Mouse (Mus musculus): Measurements from ENCODE around the gene Trim13. TPM values are rescaled to one million over a fixed set of nuclear protein-coding genes. Genes with fewer than 3 reads are reported as not detected.

Trim13 gene
- total and polyA plus RNA-seq, 3 experiments, result 0.18 to 4.6 (median 4.2) TPM

- no peak for ATAC-seq (ENCODE audit: extremely low read depth, insufficient number of reproducible peaks, low FRiP score, poor library complexity, severe bottlenecking)
- no peak for DNase-seq (ENCODE audit: low spot score)
- Histone ChIP-seq H3K9me3 (replicated peaks) (no peaks in the 10 kb centered on the region), H3K36me3 (replicated peaks) (no peaks in the 10 kb centered on the region), H3K4me3 (ENCODE audit: low read depth, low read length) (no peak overlapping the region), H3K27me3 (ENCODE audit: insufficient read depth, low read length) (peaks cover 14% of the 10 kb centered on the region), H3K4me1 (ENCODE audit: insufficient read depth, low read depth, low read length) (peaks cover 2% of the 10 kb centered on the region; the same call in 1 of the 2 replicates)
- TF ChIP-seq GATA2 (IDR thresholded peaks at IDR 0.05; ENCODE audit: borderline replicate concordance, low read depth, low read length), result no peak
- no peak for TF ChIP-seq POLR2AphosphoS5 (IDR thresholded peaks at IDR 0.05; ENCODE audit: insufficient replicate concordance, low read depth, low read length)
- TF ChIP-seq GATA1 (IDR thresholded peaks at IDR 0.05; ENCODE audit: borderline replicate concordance, low read length), result no peak
- TF ChIP-seq TAL1 (conservative IDR thresholded peaks at IDR 0.05; ENCODE audit: low read depth, low read length), result no peak
- no peak for TF ChIP-seq CTCF (IDR thresholded peaks at IDR 0.05; ENCODE audit: low read depth, low read length)
Observed at GRCm38 (mm10) chr14:61569344-61569743, 28.7 kb upstream of the Trim13 start.

- ATAC-seq (ENCODE audit: extremely low read depth, insufficient number of reproducible peaks, low FRiP score, poor library complexity, severe bottlenecking), result no peak
- H3K9me3 ChIP-seq (replicated peaks), result no peaks in the 10 kb centered on the region
Observed at GRCm38 (mm10) chr14:61571366-61571765, 26.7 kb upstream of the Trim13 start.

GRCm38 (mm10) chr14:61572131-61572530 lies 25.9 kb upstream of the Trim13 start:
- Histone ChIP-seq H3K27me3 (ENCODE audit: insufficient read depth, low read length) (peaks cover 15% of the 10 kb centered on the region), H3K4me1 (ENCODE audit: insufficient read depth, low read depth, low read length) (peaks cover 2% of the 10 kb centered on the region; the same call in 1 of the 2 replicates), H3K4me3 (ENCODE audit: low read depth, low read length) (no peak overlapping the region), H3K9me3 (replicated peaks) (no peaks in the 10 kb centered on the region), H3K36me3 (replicated peaks) (no peaks in the 10 kb centered on the region)
- ATAC-seq (ENCODE audit: extremely low read depth, insufficient number of reproducible peaks, low FRiP score, poor library complexity, severe bottlenecking), result no peak
- no peak for TF ChIP-seq POLR2AphosphoS5 (IDR thresholded peaks at IDR 0.05; ENCODE audit: insufficient replicate concordance, low read depth, low read length)
- no peak for TF ChIP-seq TAL1 (conservative IDR thresholded peaks at IDR 0.05; ENCODE audit: low read depth, low read length)
- TF ChIP-seq GATA1 (IDR thresholded peaks at IDR 0.05; ENCODE audit: borderline replicate concordance, low read length), result no peak
- TF ChIP-seq GATA2 (IDR thresholded peaks at IDR 0.05; ENCODE audit: borderline replicate concordance, low read depth, low read length), result no peak
- no peak for TF ChIP-seq CTCF (IDR thresholded peaks at IDR 0.05; ENCODE audit: low read depth, low read length)
- DNase-seq (ENCODE audit: low spot score), result no peak

More at GRCm38 (mm10) chr14:61571366-61571765, 26.7 kb upstream of the Trim13 start:
- peaks cover 16% of the 10 kb centered on the region for H3K27me3 ChIP-seq (ENCODE audit: insufficient read depth, low read length)
- TF ChIP-seq CTCF (IDR thresholded peaks at IDR 0.05; ENCODE audit: low read depth, low read length), result peak; percentile 72; the same call in 1 of the 2 replicates
- no peak for TF ChIP-seq GATA1 (IDR thresholded peaks at IDR 0.05; ENCODE audit: borderline replicate concordance, low read length)
- peak; percentile 37 for DNase-seq (ENCODE audit: low spot score)
- peaks cover 2% of the 10 kb centered on the region; the same call in 1 of the 2 replicates for H3K4me1 ChIP-seq (ENCODE audit: insufficient read depth, low read depth, low read length)
- no peak overlapping the region for H3K4me3 ChIP-seq (ENCODE audit: low read depth, low read length)
- no peaks in the 10 kb centered on the region for H3K36me3 ChIP-seq (replicated peaks)

- no peak overlapping the region for H3K4me3 ChIP-seq (ENCODE audit: low read depth, low read length)
- no peaks in the 10 kb centered on the region for H3K4me1 ChIP-seq (ENCODE audit: insufficient read depth, low read depth, low read length)
- H3K9me3 ChIP-seq (replicated peaks), result no peaks in the 10 kb centered on the region
- peaks cover 11% of the 10 kb centered on the region for H3K27me3 ChIP-seq (ENCODE audit: insufficient read depth, low read length)
- ATAC-seq (ENCODE audit: extremely low read depth, insufficient number of reproducible peaks, low FRiP score, poor library complexity, severe bottlenecking) (no peak), DNase-seq (ENCODE audit: low spot score) (no peak)
- H3K36me3 ChIP-seq (replicated peaks), result no peaks in the 10 kb centered on the region
- TF ChIP-seq GATA2 (IDR thresholded peaks at IDR 0.05; ENCODE audit: borderline replicate concordance, low read depth, low read length) (no peak), POLR2AphosphoS5 (IDR thresholded peaks at IDR 0.05; ENCODE audit: insufficient replicate concordance, low read depth, low read length) (no peak), GATA1 (IDR thresholded peaks at IDR 0.05; ENCODE audit: borderline replicate concordance, low read length) (no peak), CTCF (IDR thresholded peaks at IDR 0.05; ENCODE audit: low read depth, low read length) (no peak), TAL1 (conservative IDR thresholded peaks at IDR 0.05; ENCODE audit: low read depth, low read length) (no peak)
Observed at GRCm38 (mm10) chr14:61575066-61575465, 23.0 kb upstream of the Trim13 start.

- no peak for TF ChIP-seq TAL1 (conservative IDR thresholded peaks at IDR 0.05; ENCODE audit: low read depth, low read length)
- TF ChIP-seq POLR2AphosphoS5 (IDR thresholded peaks at IDR 0.05; ENCODE audit: insufficient replicate concordance, low read depth, low read length), result no peak
- TF ChIP-seq GATA1 (IDR thresholded peaks at IDR 0.05; ENCODE audit: borderline replicate concordance, low read length), result no peak
- TF ChIP-seq GATA2 (IDR thresholded peaks at IDR 0.05; ENCODE audit: borderline replicate concordance, low read depth, low read length), result no peak
- no peak for TF ChIP-seq CTCF (IDR thresholded peaks at IDR 0.05; ENCODE audit: low read depth, low read length)
- Histone ChIP-seq H3K27me3 (ENCODE audit: insufficient read depth, low read length) (peaks cover 11% of the 10 kb centered on the region), H3K36me3 (replicated peaks) (no peaks in the 10 kb centered on the region), H3K4me3 (ENCODE audit: low read depth, low read length) (no peak overlapping the region), H3K4me1 (ENCODE audit: insufficient read depth, low read depth, low read length) (no peaks in the 10 kb centered on the region), H3K9me3 (replicated peaks) (no peaks in the 10 kb centered on the region)
- no peak for ATAC-seq (ENCODE audit: extremely low read depth, insufficient number of reproducible peaks, low FRiP score, poor library complexity, severe bottlenecking)
- no peak for DNase-seq (ENCODE audit: low spot score)
Observed at GRCm38 (mm10) chr14:61575941-61576340, 22.1 kb upstream of the Trim13 start.

GRCm38 (mm10) chr14:61589288-61590065 lies 8.6 kb upstream of the Trim13 start:
- ATAC-seq (ENCODE audit: extremely low read depth, insufficient number of reproducible peaks, low FRiP score, poor library complexity, severe bottlenecking) (no peak), DNase-seq (ENCODE audit: low spot score) (no peak)
- Histone ChIP-seq H3K27me3 (ENCODE audit: insufficient read depth, low read length) (no peaks in the 10 kb centered on the region), H3K4me1 (ENCODE audit: insufficient read depth, low read depth, low read length) (no peaks in the 10 kb centered on the region), H3K36me3 (replicated peaks) (no peaks in the 10 kb centered on the region), H3K9me3 (replicated peaks) (no peaks in the 10 kb centered on the region), H3K4me3 (ENCODE audit: low read depth, low read length) (no peak overlapping the region)
- TF ChIP-seq GATA2 (IDR thresholded peaks at IDR 0.05; ENCODE audit: borderline replicate concordance, low read depth, low read length), result no peak
- TF ChIP-seq POLR2AphosphoS5 (IDR thresholded peaks at IDR 0.05; ENCODE audit: insufficient replicate concordance, low read depth, low read length), result no peak
- no peak for TF ChIP-seq GATA1 (IDR thresholded peaks at IDR 0.05; ENCODE audit: borderline replicate concordance, low read length)
- no peak for TF ChIP-seq CTCF (IDR thresholded peaks at IDR 0.05; ENCODE audit: low read depth, low read length)
